In genomic region chr7:79495988-79496815, GRCm38 (mm10) we compare ENCODE assay signal across 8 mouse cellular contexts. TPM values are rescaled to one million over a fixed set of nuclear protein-coding genes. Genes with fewer than 3 reads are reported as not detected.
A peak's percentile ranks its signal among the peaks of the same experiment; 100 is the strongest.
DNase-seq lines count a peak whose midpoint lies in the region; ATAC-seq lines count a peak whose summit lies in the region.

No protein-coding gene starts in this region.

- peak; percentile 75 for DNase-seq in 3T3-L1 (ENCODE audit: low read depth, low spot score)
- DNase-seq in adrenal gland, postnatal 25 days = peak; percentile 89
- peak; percentile 63 to 79 for DNase-seq in heart, adult 9 months (ENCODE audit: low spot score in 2 of 2)
- peak; percentile 75 for DNase-seq in kidney, adult 9 months
- peak; percentile 77 for DNase-seq in liver, embryonic 11.5 days (ENCODE audit: low spot score)
- DNase-seq in naive thymus-derived CD4-positive, alpha-beta T cell, adult 2 months (ENCODE audit: low read depth) = peak; percentile 89
- peak; percentile 85 for DNase-seq in splenic B cell, adult 2 months (ENCODE audit: low read depth, low spot score)

- under 1% methylated on average over 36 of the region's 38 CpGs for WGBS in embryonic facial prominence, embryonic 12.5 days
- WGBS in liver, embryonic 11.5 days = 5% methylated on average over 38 of the region's 38 CpGs

- H3K9me3 ChIP-seq in embryonic facial prominence, embryonic 12.5 days = no peaks in the 10 kb centered on the region
- H3K9me3 ChIP-seq in liver, embryonic 11.5 days (ENCODE audit: control insufficient read depth, low read length) = no peaks in the 10 kb centered on the region

- peaks cover 73% of the 10 kb centered on the region for H3K27me3 ChIP-seq in embryonic facial prominence, embryonic 12.5 days
- H3K27me3 ChIP-seq in liver, embryonic 11.5 days (replicated peaks; ENCODE audit: control insufficient read depth, insufficient read depth, low read length) = peaks cover 71% of the 10 kb centered on the region
- peaks cover 4% of the 10 kb centered on the region; the same call in 1 of the 2 replicates for H3K27me3 ChIP-seq in splenic B cell, adult 2 months (ENCODE audit: control insufficient read depth, insufficient read depth, low read length, poor library complexity, severe bottlenecking)

- H3K9ac ChIP-seq in embryonic facial prominence, embryonic 12.5 days = no peak overlapping the region
- no peak overlapping the region for H3K9ac ChIP-seq in liver, embryonic 11.5 days (ENCODE audit: low read depth, low read length)

- H3K4me2 ChIP-seq in embryonic facial prominence, embryonic 12.5 days (replicated peaks) = peak overlapping the region; percentile 35
- peak overlapping the region; percentile 57 for H3K4me2 ChIP-seq in liver, embryonic 11.5 days

- peak; percentile 81 for ATAC-seq in embryonic facial prominence, embryonic 12.5 days (ENCODE audit: insufficient number of reproducible peaks, insufficient read depth, low FRiP score, low TSS enrichment)
- ATAC-seq in liver, embryonic 11.5 days (replicated peaks; ENCODE audit: low FRiP score) = peak; percentile 71

- H3K4me1 ChIP-seq in embryonic facial prominence, embryonic 12.5 days = peaks cover 6% of the 10 kb centered on the region; the same call in 1 of the 2 replicates
- H3K4me1 ChIP-seq in liver, embryonic 11.5 days (replicated peaks; ENCODE audit: control insufficient read depth, insufficient read depth, low read length) = no peaks in the 10 kb centered on the region

- no peaks in the 10 kb centered on the region for H3K36me3 ChIP-seq in embryonic facial prominence, embryonic 12.5 days
- no peaks in the 10 kb centered on the region for H3K36me3 ChIP-seq in liver, embryonic 11.5 days (ENCODE audit: control insufficient read depth, insufficient read depth, low read length)
- H3K36me3 ChIP-seq in splenic B cell, adult 2 months (ENCODE audit: control insufficient read depth, insufficient read depth, low read length, poor library complexity, severe bottlenecking) = no peaks in the 10 kb centered on the region

- H3K27ac ChIP-seq in embryonic facial prominence, embryonic 12.5 days = no peak overlapping the region
- no peak overlapping the region for H3K27ac ChIP-seq in liver, embryonic 11.5 days (ENCODE audit: low read depth, low read length)

- H3K4me3 ChIP-seq in embryonic facial prominence, embryonic 12.5 days = peak overlapping the region; percentile 15; the same call in 1 of the 2 replicates
- H3K4me3 ChIP-seq in liver, embryonic 11.5 days (ENCODE audit: low read depth, low read length) = no peak overlapping the region

RNA-seq across cellular contexts. Expression of gene Polg, which starts 30.0 kb away (rescaled TPM):
- total RNA-seq in adrenal gland, postnatal 25 days (2021) = 61.6 and 81.1 TPM in 2 replicates
- 42.3 and 42.5 TPM in 2 replicates for polyA plus RNA-seq in embryonic facial prominence, embryonic 12.5 days (2016; fragmentation: Nextera tagmentation; extraction: Ambion mirVana)
- polyA plus RNA-seq in liver, embryonic 11.5 days (2014; fragmentation: Nextera tagmentation; extraction: Ambion mirVana) = 39.8 and 41.1 TPM in 2 replicates
